Mouse (Mus musculus) hindbrain, embryonic 13.5 days (tissue): ENCODE measurements around the gene Abl2. TPM values are rescaled to one million over a fixed set of nuclear protein-coding genes. Genes with fewer than 3 reads are reported as not detected.

ENCODE experiments used
- ATAC-seq: fragments of 200-750 bp; cut with Nextera tagmentation; 2 replicates; pipeline ENCODE4 v1.8.0; 2017; ENCODE audit warnings: moderate TSS enrichment; ENCODE audit not compliant: low FRiP score
- H3K27ac ChIP-seq: fragments of 300-500 bp; sonication (generic); 2 replicates; pipeline ENCODE4 v1.5.1; 2015; ENCODE audit warnings: inconsistent platforms, mild to moderate bottlenecking, moderate library complexity
- H3K27me3 ChIP-seq: fragments of 300-500 bp; sonication (generic); 2 replicates; pipeline ENCODE4 v1.6.1; 2015; ENCODE audit warnings: mild to moderate bottlenecking, inconsistent platforms
- H3K36me3 ChIP-seq: fragments of 300-500 bp; sonication (generic); 2 replicates; pipeline ENCODE4 v1.6.1; 2015; ENCODE audit warnings: mild to moderate bottlenecking, inconsistent platforms
- H3K4me1 ChIP-seq: fragments of 300-500 bp; sonication (generic); replicated peaks from 2 replicates; pipeline ENCODE4 v1.6.1; 2015; ENCODE audit warnings: inconsistent platforms
- H3K4me2 ChIP-seq: fragments of 300-500 bp; sonication (generic); 2 replicates; pipeline ENCODE4 v1.6.1; 2015; ENCODE audit warnings: inconsistent platforms, mild to moderate bottlenecking, moderate library complexity
- H3K4me3 ChIP-seq: fragments of 300-500 bp; sonication (generic); 2 replicates; pipeline ENCODE4 v1.5.1; 2015; ENCODE audit warnings: mild to moderate bottlenecking, inconsistent platforms
- H3K9ac ChIP-seq: fragments of 300-500 bp; sonication (generic); 2 replicates; pipeline ENCODE4 v1.6.1; 2015; ENCODE audit warnings: mild to moderate bottlenecking, inconsistent platforms
- H3K9me3 ChIP-seq: fragments of 300-500 bp; sonication (generic); 2 replicates; pipeline ENCODE4 v1.6.1; 2016; ENCODE audit warnings: inconsistent platforms
- WGBS: fragments of 180-500 bp; shearing (Covaris S2); methylation state at CpG from one replicate; pipeline ENCODE4 v1.1.7; 2015; 5-methylcytosine and 5-hydroxymethylcytosine counted together
- polyA plus RNA-seq: library from polyadenylated mRNA; unstranded; fragments of >200 nt; fragmentation: Nextera tagmentation; extraction: Ambion mirVana; gene quantifications from 2 replicates; pipeline ENCODE4 v1.2.1, GENCODE M21; 2015

Abl2 gene
- polyA plus RNA-seq, 1 experiment from 2014 or later: 5.8 TPM

GRCm38 (mm10) chr1:156593267-156593666, 34.7 kb downstream of the Abl2 start:
- Histone ChIP-seq H3K36me3 (no peaks in the 10 kb centered on the region), H3K9ac (no peak overlapping the region), H3K4me2 (no peak overlapping the region), H3K27me3 (no peaks in the 10 kb centered on the region), H3K4me3 (no peak overlapping the region), H3K9me3 (no peaks in the 10 kb centered on the region), H3K4me1 (no peaks in the 10 kb centered on the region), H3K27ac (no peak overlapping the region)
- no peak for ATAC-seq
- WGBS: 91% methylated on average over 5 of the region's 5 CpGs

- Histone ChIP-seq H3K4me3 (no peak overlapping the region), H3K9me3 (no peaks in the 10 kb centered on the region), H3K4me2 (no peak overlapping the region), H3K36me3 (0 out of 2 replicates have a peak, but pooled peaks cover 3% of the 10 kb centered on the region), H3K27ac (no peak overlapping the region), H3K27me3 (no peaks in the 10 kb centered on the region), H3K4me1 (no peaks in the 10 kb centered on the region), H3K9ac (no peak overlapping the region)
- WGBS: 87% methylated on average over 4 of the region's 4 CpGs
- ATAC-seq: no peak
Observed at GRCm38 (mm10) chr1:156597089-156597488, 38.5 kb downstream of the Abl2 start.

- no peak overlapping the region for H3K4me3 ChIP-seq
- H3K4me1 ChIP-seq: peaks cover 6% of the 10 kb centered on the region; the same call in 1 of the 2 replicates
- ATAC-seq: no peak
- 85% methylated on average over 3 of the region's 3 CpGs for WGBS
- H3K36me3 ChIP-seq: 0 out of 2 replicates have a peak, but pooled peaks cover 3% of the 10 kb centered on the region
- H3K27ac ChIP-seq: no peak overlapping the region
- H3K9ac ChIP-seq: no peak overlapping the region
- H3K4me2 ChIP-seq: no peak overlapping the region
- H3K27me3 ChIP-seq: no peaks in the 10 kb centered on the region
- H3K9me3 ChIP-seq: no peaks in the 10 kb centered on the region
Observed at GRCm38 (mm10) chr1:156602545-156602944, 44.0 kb downstream of the Abl2 start.

- Histone ChIP-seq H3K4me2 (no peak overlapping the region), H3K27me3 (no peaks in the 10 kb centered on the region), H3K27ac (no peak overlapping the region), H3K9me3 (no peaks in the 10 kb centered on the region), H3K9ac (no peak overlapping the region), H3K4me3 (no peak overlapping the region), H3K4me1 (peaks cover 8% of the 10 kb centered on the region), H3K36me3 (no peaks in the 10 kb centered on the region)
- WGBS: 78% methylated on average over 12 of the region's 12 CpGs
- ATAC-seq: 0 out of 2 replicates have a peak, but pooled peaks have one; percentile 28
Observed at GRCm38 (mm10) chr1:156605094-156605866, 46.7 kb downstream of the Abl2 start.

DNA sequence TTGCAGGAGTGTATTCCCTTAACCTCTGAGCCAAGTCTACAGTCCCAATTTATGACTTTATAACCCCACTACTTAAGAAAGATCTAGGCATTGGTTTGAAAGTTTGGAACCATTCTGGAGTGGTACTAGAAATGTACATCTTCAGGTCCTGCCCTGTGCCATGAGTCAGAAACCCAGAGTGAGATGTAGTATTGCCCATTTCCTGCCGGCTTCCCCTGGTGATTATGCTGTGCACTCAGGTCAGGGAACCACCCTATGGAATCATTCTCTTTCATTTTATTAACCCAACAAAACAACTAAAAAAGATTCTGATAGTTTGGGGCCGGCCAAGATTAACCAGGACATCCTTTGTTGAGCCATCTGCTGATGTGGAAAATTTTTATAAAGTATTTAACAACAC, 47.4 kb downstream of the Abl2 start:
- 93% methylated on average over 2 of the region's 2 CpGs for WGBS
- ATAC-seq: no peak
- H3K27me3 ChIP-seq: no peaks in the 10 kb centered on the region
- no peak overlapping the region for H3K4me3 ChIP-seq
- no peak overlapping the region for H3K9ac ChIP-seq
- H3K9me3 ChIP-seq: no peaks in the 10 kb centered on the region
- H3K4me1 ChIP-seq: peaks cover 8% of the 10 kb centered on the region
- no peak overlapping the region for H3K27ac ChIP-seq
- no peaks in the 10 kb centered on the region for H3K36me3 ChIP-seq
- no peak overlapping the region for H3K4me2 ChIP-seq

- H3K27ac ChIP-seq: no peak overlapping the region
- H3K9me3 ChIP-seq: no peaks in the 10 kb centered on the region
- H3K9ac ChIP-seq: no peak overlapping the region
- ATAC-seq: no peak
- H3K27me3 ChIP-seq: no peaks in the 10 kb centered on the region
- no peaks in the 10 kb centered on the region for H3K36me3 ChIP-seq
- peaks cover 11% of the 10 kb centered on the region for H3K4me1 ChIP-seq
- H3K4me2 ChIP-seq: no peak overlapping the region
- WGBS: 82% methylated on average over 2 of the region's 2 CpGs
- H3K4me3 ChIP-seq: no peak overlapping the region
Observed at GRCm38 (mm10) chr1:156608496-156608895, 49.9 kb downstream of the Abl2 start.

DNA sequence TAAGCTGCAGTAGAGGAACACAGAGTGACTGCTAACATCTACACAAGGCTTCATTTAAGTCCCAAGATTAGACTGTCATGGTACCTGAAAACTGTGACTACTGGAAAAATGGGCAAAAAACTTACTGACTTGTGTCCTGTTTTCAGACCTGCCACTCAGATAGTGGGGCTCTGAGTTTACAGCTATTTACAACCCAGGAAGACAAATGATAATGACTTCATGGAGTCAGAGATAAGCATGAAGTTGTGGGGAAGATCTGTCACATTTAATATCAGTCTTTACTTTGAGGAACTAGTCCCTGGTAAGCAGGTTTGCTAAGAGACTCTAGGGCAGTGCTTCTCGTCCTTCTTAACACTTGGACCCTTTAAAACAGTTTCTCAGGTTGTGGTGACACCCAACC, 51.7 kb downstream of the Abl2 start:
- Histone ChIP-seq H3K9ac (no peak overlapping the region), H3K27ac (no peak overlapping the region), H3K4me1 (peaks cover 16% of the 10 kb centered on the region), H3K4me2 (no peak overlapping the region), H3K4me3 (no peak overlapping the region), H3K36me3 (no peaks in the 10 kb centered on the region), H3K9me3 (no peaks in the 10 kb centered on the region), H3K27me3 (no peaks in the 10 kb centered on the region)
- ATAC-seq: no peak
- WGBS: 84% methylated on average over 1 of the region's 1 CpGs

- Histone ChIP-seq H3K27ac (peak overlapping the region; percentile 84), H3K9ac (no peak overlapping the region; the same call in 1 of the 2 replicates), H3K27me3 (no peaks in the 10 kb centered on the region), H3K4me2 (peak overlapping the region; percentile 35), H3K9me3 (no peaks in the 10 kb centered on the region), H3K4me3 (no peak overlapping the region), H3K36me3 (no peaks in the 10 kb centered on the region), H3K4me1 (peaks cover 37% of the 10 kb centered on the region)
- peak; percentile 62 for ATAC-seq
- WGBS: 5% methylated on average over 9 of the region's 9 CpGs
Observed at GRCm38 (mm10) chr1:156613855-156614530, 55.4 kb downstream of the Abl2 start.

DNA sequence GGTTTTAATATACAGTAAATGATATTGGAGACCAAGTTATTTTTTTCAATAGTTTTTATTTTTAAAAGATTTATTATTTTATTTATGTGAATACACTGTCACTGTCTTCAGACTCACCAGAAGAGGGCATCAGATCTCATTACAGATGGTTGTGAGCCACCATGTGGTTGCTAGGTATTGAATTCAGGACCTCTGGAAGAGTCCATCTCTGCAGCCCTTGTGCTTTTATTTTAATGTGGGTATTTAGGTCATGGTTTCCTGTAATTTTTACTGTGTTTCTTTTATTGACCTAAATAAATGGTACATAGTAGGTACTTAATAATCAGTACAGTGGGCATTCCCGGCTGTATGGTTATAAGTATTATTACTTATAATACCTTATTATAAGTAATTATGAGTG, 56.1 kb downstream of the Abl2 start:
- Histone ChIP-seq H3K4me2 (no peak overlapping the region), H3K4me1 (peaks cover 34% of the 10 kb centered on the region), H3K9me3 (no peaks in the 10 kb centered on the region), H3K27me3 (no peaks in the 10 kb centered on the region), H3K4me3 (no peak overlapping the region), H3K9ac (no peak overlapping the region), H3K27ac (no peak overlapping the region), H3K36me3 (no peaks in the 10 kb centered on the region)
- ATAC-seq: no peak
- WGBS: 89% methylated on average over 1 of the region's 1 CpGs

GRCm38 (mm10) chr1:156615381-156616133, 57.0 kb downstream of the Abl2 start:
- peak; percentile 47 for ATAC-seq
- no peaks in the 10 kb centered on the region for H3K36me3 ChIP-seq
- H3K4me1 ChIP-seq: peaks cover 37% of the 10 kb centered on the region
- no peak overlapping the region for H3K4me3 ChIP-seq
- H3K9ac ChIP-seq: no peak overlapping the region
- 0 out of 2 replicates have a peak overlapping the region, but pooled peaks have one; percentile 26 for H3K27ac ChIP-seq
- no peaks in the 10 kb centered on the region for H3K27me3 ChIP-seq
- peak overlapping the region; percentile 29 for H3K4me2 ChIP-seq
- no peaks in the 10 kb centered on the region for H3K9me3 ChIP-seq
- WGBS: 21% methylated on average over 13 of the region's 13 CpGs

DNA sequence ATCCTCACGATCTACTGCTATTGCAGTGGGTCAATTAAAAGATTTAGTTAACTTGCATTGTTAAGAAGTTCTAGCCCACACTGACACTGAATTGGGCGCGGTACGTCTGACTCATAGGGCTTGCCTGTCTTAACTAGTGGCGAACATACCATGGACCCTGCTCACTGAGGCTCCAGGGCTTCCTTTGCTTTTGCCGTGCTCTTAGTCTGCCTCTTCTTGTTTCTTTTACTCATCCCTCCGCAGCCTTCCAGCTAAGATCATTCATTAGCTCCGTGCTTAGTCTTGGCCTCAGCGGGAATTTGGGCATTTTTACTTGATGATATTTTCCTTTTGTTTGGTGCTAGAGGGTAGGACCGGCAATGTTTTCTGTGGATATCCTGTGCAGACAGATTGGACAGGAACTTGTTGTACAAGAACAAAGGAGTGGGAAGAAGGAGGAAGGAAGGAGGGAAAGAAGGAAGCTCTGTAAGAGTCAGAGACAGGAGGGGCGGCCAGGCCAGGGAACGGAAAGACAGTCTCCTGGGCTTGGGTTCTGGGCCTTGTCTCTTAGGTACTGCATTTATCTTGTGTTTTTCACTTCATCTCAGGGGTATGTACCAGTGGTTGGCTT, 58.5 kb downstream of the Abl2 start:
- WGBS: 46% methylated on average over 12 of the region's 12 CpGs
- H3K27me3 ChIP-seq: no peaks in the 10 kb centered on the region
- no peaks in the 10 kb centered on the region for H3K9me3 ChIP-seq
- H3K9ac ChIP-seq: no peak overlapping the region
- no peak overlapping the region for H3K4me2 ChIP-seq
- no peaks in the 10 kb centered on the region for H3K36me3 ChIP-seq
- no peak overlapping the region for H3K4me3 ChIP-seq
- ATAC-seq: no peak
- no peak overlapping the region for H3K27ac ChIP-seq
- peaks cover 39% of the 10 kb centered on the region for H3K4me1 ChIP-seq

DNA sequence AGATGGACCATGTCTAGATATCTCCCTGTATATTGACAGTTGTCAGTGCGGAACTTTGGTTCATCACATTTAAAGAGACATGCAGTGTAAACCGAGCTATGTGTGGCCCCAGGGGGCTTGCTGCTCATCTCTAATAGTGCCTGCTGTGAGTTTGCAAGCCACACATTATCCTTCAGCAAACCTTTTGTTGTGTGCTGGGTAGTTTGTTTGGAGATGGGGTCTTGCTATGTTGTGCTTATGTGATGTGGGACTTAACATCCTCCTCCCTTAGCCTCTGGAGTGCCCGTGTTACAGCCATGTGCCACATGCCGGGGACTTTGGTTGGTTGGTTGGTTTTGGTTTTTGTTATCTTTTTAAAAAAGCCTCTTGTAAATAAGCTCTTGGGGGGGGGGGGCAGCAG, 59.2 kb downstream of the Abl2 start:
- Histone ChIP-seq H3K36me3 (peaks cover 4% of the 10 kb centered on the region; the same call in 1 of the 2 replicates), H3K4me3 (no peak overlapping the region), H3K27ac (no peak overlapping the region), H3K4me1 (peaks cover 39% of the 10 kb centered on the region), H3K4me2 (no peak overlapping the region), H3K9ac (no peak overlapping the region), H3K27me3 (no peaks in the 10 kb centered on the region), H3K9me3 (no peaks in the 10 kb centered on the region)
- no peak for ATAC-seq
- 50% methylated on average over 4 of the region's 4 CpGs for WGBS
